Mouse (Mus musculus): ENCODE measurements around the gene Hyal3.

Gene Hyal3

DNA sequence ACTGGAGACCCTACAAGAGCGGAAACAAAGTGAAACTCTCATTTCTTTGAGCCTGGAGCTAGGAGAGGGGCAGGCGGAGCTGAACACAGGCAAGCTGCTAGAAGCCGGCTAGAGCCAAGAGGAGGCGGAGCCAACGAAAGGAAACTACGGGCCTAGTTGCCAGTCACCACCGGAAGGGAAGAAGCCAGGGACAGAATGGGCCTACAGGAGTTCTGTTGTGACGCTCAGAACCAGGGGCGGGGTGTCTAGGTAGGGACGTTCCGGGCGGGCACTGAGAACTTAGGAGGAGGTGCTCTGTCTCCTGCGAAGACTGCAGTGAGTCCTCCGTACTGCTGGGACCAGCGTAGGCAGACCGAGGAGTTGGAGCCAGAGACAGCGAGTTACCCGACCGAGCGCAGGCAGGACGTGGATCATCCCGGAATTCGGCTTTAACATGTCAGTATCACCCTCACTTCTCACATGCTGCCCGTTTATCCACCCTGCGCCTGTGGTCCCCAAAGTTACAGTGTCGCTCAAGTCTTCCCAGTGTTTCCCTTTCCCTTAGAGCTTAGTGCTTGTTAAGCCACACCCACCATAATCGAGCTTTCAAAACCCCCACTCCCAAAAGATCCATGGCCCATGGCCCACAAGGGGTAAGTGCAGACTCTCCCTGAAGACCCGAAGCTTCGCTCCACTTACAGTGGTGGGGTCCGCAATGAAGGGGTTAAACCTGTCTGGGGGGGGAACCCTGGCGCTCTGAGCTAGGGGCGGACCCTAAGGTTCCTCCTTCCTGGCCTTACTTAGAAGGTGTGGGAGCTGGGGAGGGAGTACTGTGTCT is at the start of gene Hyal3:
Hyal3 (plus strand) TSS at position 318 of the 817 bp plus-strand sequence.
- peak; percentile 97 for DNase-seq (ENCODE audit: low read depth, low spot score)

DNA sequence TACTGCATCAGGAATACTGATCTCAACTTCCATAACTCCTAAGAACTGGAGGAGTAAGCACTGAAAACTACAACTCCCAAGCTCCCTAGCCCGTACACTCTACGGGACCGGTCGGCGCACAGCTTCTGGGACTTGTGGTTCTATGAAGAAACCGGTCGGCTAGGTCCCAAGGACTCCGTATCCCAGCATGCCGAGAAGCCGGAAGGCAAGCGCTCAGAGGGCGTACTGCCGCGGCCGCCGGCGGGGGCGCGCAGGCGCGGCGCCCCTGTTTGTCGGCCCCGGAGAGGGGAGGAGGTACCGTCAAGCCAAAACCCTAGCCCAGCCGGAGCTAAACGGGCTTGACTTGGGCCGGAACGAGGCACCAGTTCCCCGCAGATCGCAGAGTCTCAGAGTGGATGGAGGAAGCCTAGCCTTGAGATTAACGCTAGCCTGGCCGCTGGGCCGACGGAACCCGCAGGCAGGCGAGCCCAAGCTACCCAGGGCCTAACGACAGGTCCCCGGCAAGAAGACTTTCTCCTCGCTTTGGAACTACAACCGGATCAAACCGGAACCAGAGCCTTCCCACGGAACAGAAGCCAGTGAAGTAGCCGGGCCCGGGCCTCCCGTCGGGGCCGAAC is 46.7 kb upstream of the Hyal3 start, which contains the start of gene Tmem115:
Tmem115 (plus strand) TSS at position 155 of the 617 bp plus-strand sequence.
- peak; percentile 98 for DNase-seq (ENCODE audit: low read depth, low spot score)

DNA sequence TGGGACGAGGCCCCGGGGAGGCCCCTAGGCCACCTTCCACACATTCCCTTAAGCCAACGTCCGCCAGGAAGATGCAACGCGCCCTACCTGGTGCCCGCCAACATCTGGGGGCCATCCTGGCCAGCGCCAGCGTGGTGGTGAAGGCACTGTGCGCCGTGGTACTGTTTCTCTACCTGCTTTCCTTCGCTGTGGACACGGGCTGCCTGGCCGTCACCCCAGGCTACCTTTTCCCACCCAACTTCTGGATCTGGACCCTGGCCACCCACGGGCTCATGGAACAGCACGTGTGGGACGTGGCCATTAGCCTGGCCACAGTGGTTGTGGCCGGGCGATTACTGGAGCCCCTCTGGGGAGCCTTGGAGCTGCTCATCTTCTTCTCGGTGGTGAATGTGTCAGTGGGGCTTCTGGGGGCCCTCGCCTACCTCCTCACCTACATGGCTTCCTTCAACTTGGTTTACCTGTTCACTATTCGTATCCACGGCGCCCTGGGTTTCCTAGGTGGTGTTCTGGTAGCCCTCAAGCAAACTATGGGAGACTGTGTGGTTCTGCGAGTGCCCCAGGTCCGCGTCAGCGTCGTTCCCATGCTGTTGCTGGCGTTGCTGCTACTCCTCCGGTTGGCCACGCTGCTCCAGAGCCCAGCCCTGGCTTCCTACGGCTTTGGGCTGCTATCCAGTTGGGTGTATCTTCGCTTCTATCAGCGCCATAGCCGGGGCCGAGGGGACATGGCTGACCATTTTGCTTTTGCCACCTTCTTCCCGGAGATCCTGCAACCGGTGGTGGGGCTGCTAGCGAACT is 46.0 kb upstream of the Hyal3 start:
- DNase-seq (ENCODE audit: low read depth, low spot score): peak; percentile 39

DNA sequence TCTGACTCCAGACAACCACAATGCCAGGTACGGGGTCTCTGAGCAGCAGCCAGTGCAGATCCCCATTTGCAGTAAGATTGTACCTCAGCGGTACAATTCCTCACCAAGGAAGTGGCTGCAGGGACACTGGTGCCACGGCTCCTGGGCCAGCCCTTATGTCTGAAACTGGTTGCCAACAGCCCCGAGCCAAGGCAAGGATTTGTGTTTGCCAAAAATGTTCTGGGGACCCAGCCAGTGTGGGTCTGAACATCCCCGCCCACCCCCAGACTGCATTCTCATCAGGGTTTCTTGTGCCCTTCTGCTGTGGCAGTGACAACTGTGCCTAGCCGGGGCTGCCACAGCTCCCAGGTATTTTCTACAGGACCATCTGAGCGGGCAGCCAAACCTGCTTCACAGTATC is 42.4 kb upstream of the Hyal3 start:
- DNase-seq (ENCODE audit: low read depth, low spot score): no peak

DNA sequence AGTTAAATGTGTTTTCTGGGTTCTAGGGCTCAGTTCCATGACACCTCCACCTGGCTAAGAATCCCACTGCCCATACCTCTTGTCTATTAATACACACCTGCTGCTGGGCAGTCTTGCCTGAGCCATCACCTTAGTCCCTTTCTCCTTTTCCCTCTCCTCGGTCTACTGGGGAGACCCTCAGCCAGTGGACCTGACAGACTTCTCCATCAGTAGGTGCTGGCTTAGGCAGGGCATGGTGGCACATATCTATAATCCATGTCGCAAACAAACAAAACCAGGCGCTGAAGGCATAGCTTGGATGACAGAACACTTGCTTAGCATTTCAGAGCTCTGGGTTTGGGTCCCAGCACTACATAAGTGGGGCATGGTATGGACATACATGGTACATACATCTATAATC is 41.9 kb upstream of the Hyal3 start:
- no peak for DNase-seq (ENCODE audit: low read depth, low spot score)

DNA sequence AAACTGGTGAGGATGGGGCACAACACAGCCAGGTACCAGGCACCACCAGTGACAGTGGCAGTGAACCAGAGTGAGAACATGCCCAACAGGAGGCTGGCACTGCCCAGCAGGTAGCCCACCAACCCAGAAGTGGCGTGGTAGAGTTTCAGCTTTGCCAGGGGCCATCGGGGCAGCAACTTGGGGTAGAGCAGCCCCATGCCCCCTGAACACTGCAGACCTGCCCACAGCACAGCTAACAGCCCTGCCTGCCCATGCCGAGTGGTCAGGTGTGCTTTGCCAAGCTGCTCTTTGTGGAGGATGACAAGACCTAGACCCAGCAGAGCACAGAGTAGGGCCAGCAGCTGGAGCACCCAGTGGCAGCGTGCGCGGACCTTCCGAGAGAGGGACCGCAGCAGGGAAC is 40.7 kb upstream of the Hyal3 start:
- no peak for DNase-seq (ENCODE audit: low read depth, low spot score)

DNA sequence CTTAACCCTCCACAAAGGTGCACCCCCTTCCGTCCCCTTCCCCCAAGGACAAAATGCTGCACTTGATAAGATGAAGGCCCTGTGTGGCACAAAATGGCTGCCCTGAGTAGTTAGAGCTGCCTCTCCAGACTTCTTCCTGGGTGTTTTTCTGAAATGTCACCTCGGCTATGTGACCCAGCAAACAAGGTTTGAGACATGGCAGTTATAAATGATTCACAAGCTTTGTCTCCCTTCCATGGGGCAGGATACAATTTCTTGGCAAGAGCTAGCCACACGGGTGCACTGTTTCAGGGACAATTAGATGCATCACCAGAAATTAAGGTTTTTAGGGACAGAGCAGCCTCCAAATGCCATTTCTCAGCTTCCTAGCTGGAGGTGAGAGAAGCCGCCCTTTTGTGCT is 40.2 kb upstream of the Hyal3 start:
- no peak for DNase-seq (ENCODE audit: low read depth, low spot score)

DNA sequence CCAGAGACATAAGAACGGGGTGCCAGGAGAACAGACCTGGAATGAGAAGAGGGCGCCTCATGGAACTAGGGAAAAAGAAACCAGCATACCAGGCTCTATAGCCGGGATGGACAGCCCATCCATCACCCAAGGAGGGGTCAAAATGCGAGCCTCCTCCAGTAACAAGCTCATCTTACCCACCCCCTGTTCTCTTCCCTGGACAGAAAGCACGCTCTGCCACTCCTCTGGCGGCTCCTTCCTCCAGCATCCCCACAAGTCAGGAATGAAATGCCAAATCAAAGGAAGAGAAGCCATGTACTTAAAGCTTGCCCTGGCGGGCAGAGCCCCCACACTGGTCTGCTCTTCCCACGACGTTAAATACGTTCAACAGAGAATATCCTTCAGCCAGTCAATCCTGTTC is 39.6 kb upstream of the Hyal3 start:
- no peak for DNase-seq (ENCODE audit: low read depth, low spot score)

DNA sequence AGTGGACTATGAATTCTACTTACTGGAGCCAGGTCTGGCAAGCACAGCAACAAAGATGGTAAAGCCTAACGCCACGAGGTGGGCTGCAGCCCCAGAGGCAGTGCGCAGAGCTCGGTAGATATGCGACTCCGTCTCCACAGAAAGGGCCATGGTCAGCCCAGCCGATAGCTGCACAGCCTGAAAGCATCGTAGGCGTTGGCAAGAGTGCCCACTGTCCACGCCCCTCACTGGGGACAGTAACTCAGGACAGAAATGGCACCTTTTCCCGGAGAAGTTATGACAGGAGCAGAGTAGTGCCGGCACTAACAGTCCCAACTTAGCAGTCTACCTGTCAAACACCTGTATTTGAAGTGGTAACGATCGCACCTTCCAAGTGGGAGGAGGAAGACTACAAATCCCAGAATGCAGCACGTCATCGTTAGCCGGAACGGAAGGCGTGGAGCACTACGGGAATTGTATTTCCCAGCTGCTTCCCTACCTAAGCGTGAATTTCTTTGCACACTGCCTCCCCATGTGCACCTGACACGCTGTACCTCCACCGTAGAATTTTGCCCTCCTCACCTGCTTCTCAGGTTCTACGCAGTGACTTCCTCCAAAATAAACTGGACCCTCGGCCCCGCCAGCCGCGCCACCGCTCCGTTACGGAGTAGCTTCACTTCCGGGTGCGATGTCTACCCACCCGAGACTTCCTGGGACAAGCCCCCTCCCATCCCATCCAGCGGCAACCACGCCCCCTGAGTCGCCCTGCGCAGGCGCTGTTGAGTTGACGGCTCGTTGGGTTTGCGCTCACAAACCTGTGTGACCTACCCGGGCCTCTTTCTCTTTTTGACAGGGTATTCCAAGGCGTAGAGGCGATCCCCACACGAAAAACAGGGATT is 38.9 kb upstream of the Hyal3 start, which contains the start of the genes Cyb561d2 and Nprl2:
Cyb561d2 (minus strand) TSS at position 720 of the 878 bp plus-strand sequence.
Nprl2 (plus strand) TSS at position 753 of the 878 bp plus-strand sequence.
- peak; percentile 94 for DNase-seq (ENCODE audit: low read depth, low spot score)

DNA sequence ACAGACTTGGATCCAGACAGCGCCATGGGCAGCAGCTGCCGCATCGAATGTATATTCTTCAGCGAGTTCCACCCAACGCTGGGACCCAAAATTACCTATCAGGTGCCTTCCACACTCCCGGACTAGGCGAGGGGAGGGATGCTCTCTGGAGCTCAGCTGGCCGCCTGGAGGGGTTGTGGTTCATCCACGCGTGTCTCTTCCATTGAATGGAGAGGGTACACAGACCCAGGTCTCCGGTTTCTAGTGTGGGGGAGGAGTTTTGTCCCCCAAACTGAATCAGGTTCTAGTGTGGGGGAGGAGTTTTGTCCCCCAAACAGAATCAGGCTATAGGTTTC is 38.3 kb upstream of the Hyal3 start:
- DNase-seq (ENCODE audit: low read depth, low spot score): no peak

DNA sequence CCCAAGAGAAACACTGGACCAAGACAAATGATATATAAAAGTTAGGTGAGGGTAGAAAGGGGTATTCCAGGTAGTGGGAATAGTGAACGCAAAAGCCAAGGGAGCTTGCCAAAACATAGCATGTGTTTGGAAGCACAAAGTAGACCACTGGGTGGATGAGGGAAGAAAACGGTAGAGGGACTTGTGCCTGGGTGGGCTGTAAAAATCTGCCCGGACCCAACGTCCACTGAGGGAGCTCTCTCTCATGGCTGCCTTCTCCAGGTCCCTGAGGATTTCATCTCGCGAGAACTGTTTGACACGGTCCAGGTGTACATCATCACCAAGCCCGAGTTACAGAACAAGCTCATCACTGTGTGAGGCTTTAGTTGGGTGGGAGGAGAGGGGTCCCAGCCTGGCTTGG is 37.9 kb upstream of the Hyal3 start:
- no peak for DNase-seq (ENCODE audit: low read depth, low spot score)

DNA sequence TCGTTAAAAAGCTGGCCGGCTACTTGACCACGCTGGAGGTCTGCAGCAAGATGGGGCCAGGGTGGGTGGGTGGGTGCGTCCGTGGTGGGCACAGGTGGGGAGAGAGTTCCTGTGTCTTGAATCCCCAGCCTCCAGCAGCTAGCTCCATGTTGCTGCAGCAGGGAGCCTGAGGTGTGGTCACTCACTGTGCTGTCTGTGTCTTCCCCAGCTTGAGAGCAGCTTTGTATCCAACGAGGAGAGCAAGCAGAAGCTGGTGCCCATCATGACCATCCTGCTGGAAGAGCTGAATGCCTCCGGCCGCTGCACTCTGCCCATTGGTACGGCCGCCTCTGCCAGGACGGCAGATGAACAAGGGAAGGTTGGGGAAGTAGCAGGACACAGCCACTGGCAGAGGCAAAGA is 37.3 kb upstream of the Hyal3 start:
- no peak for DNase-seq (ENCODE audit: low read depth, low spot score)

DNA sequence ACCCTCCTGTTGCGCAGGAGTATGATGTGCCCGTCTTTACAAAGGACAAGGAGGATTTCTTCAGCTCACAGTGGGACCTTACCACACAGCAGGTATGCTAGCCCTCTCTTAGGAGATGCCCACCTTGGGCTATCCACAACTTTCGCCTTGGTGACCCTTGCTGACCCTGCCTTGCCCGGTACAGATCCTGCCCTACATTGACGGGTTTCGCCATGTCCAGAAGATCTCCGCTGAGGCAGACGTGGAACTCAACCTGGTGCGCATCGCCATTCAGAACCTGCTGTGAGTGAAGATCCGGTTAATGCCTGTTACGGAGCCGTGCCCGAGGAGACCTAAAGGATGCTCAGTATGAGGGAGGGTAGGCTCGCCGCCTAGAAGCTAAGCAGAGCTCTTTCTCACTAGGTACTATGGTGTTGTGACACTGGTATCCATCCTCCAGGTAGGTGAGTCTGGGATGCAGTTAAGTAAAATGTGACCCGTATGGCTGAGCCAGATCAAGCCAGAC is 36.4 kb upstream of the Hyal3 start:
- no peak for DNase-seq (ENCODE audit: low read depth, low spot score)

DNA sequence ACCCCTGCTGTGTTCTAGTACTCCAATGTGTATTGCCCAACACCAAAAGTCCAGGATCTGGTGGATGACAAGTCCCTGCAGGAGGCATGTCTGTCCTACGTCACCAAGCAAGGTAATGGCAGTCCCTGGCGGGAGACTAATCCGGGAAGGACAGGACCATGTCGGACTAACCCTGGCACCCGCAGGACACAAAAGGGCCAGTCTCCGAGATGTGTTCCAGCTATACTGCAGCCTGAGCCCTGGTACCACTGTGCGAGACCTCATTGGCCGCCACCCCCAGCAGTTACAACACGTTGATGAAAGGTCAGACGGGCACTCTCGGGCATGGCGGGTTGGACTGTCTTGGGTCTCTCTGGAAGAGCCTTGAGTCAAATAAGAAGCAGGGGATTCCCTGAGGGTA is 35.9 kb upstream of the Hyal3 start:
- DNase-seq (ENCODE audit: low read depth, low spot score): no peak

DNA sequence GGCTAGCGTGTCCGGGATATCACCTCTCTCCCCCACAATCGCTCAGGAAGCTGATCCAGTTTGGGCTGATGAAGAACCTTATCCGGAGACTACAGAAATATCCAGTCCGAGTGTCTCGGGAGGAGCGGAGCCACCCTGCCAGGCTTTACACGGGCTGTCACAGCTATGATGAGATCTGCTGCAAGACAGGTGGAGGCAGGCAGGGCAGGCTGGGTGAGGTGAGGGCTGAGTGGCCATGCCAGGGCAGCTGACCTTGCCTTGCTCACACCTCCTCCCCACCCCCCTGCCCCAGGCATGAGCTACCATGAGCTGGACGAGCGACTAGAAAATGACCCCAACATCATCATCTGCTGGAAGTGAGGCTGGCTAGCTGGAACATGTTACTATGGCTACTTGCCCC is 35.4 kb upstream of the Hyal3 start:
- DNase-seq (ENCODE audit: low read depth, low spot score): no peak

DNA sequence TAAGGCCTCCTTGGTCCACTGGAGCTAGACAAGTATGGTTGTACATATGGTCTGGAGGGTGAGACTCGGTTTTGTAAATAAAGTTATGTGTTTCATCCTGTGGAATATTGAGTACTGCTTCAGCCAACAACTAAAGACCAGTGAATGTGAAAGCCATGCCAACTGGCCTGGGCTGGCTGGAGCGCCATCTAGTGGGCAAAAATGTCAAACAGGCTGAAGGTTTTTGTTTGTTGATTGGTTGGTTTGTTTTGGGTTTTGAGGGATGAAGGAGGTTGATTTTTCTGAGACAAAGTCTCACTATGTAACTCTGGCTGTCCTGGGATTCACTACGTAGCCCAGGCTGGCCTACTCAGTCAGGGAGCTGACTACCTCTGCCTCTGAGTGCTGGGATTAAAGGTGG is 35.0 kb upstream of the Hyal3 start:
- peak; percentile 86 for DNase-seq (ENCODE audit: low read depth, low spot score)

DNA sequence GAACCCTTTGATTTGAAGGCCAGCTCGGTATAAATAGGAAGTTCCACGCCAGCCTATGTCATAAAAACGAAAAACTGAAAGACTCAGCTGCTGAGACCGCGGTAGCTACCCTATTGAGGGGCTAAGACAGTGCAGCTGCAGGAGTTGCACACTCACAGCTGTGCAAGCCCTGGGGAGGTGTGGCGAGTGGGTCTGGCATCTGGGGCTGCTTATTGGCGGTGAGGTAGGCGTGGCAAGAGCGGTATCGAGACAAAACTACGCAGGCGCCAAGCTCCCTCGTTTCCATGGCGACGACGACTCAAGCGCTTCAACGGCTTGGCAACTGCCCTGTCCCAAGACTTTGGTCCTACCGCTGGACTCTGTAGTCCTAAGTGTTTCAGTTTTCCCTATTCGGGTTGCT is 33.6 kb upstream of the Hyal3 start, which contains the start of gene Zmynd10:
Zmynd10 (plus strand) TSS at position 273 of the 400 bp plus-strand sequence.
- peak; percentile 93 for DNase-seq (ENCODE audit: low read depth, low spot score)

DNA sequence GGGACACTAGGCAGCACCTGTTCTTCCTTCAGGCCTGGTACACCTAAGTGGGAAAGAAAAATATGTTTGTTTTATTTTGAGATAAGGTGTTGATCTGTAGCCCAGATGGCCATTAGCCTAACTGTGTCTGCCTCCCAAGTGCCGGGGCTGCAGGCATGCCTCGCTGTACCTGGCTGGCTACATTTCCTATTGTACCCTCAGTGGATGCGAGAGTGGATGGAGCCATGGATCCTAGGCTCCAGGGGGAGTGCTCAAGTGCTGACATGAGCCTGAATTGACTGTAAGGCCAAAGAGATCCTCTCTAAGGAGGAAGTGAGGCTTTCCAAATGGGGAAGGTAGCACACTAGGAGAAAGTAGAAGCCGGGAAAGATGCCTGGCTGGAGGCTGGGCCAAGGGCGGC is 32.7 kb upstream of the Hyal3 start:
- no peak for DNase-seq (ENCODE audit: low read depth, low spot score)

DNA sequence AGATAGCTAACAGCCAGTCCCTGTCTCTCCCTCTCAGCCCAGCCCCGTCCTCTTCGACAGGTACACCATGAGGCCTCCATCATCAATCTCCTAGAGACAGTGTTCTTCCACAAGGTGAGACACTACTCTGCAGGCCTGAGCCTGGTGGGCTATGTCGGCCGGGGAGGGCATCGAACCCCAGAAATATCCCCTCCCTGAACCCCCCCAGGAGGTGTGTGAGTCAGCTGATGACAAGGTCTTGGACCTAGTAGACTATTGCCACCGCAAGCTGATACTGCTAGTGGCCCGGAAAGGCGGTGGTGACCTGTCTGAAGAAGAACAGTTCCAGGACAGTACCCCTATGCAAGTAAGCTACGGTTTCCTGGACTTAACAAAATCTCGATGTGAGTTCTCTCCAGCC is 31.8 kb upstream of the Hyal3 start:
- no peak for DNase-seq (ENCODE audit: low read depth, low spot score)

DNA sequence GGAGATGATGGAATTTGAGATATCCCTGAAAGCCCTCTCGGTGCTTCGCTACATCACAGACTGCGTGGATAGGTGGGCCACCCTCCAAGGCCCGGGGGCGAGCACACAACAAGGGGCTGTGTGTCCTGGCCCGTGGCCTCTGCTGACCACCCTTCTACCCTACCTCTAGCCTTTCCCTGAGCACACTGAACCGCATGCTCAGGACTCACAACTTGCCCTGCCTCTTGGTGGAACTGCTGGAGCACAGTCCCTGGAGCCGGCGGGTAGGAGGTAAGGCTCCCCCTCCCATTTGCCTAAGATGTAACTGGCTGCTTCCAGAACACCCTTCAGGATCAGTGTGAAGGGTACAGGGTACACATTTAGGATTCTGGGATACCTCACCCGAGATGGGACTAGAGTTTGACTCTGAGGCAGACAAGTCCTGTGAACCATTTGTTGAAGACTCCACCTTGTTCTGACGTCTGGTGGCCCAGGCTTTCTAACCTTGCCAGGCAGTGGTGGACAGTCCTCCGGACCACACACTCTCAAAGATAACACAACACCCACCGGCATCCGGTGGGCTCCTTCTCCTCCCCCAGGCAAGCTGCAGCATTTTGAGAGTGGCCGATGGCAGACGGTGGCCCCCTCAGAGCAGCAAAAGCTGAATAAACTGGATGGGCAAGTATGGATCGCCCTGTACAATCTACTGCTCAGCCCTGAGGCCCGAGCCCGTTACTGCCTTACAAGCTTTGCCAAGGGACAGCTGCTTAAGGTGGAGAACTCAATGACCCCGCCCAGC is 31.1 kb upstream of the Hyal3 start:
- DNase-seq (ENCODE audit: low read depth, low spot score): no peak

Measured in 3T3-L1 (cell line).